Mouse (Mus musculus) thymus, postnatal 14 days (tissue): ENCODE measurements around the gene Rnf167.

Experiments
- DNase-seq: peaks from one replicate; pipeline ENCODE4 v3.0.0; 2021

The Rnf167 gene

DNA sequence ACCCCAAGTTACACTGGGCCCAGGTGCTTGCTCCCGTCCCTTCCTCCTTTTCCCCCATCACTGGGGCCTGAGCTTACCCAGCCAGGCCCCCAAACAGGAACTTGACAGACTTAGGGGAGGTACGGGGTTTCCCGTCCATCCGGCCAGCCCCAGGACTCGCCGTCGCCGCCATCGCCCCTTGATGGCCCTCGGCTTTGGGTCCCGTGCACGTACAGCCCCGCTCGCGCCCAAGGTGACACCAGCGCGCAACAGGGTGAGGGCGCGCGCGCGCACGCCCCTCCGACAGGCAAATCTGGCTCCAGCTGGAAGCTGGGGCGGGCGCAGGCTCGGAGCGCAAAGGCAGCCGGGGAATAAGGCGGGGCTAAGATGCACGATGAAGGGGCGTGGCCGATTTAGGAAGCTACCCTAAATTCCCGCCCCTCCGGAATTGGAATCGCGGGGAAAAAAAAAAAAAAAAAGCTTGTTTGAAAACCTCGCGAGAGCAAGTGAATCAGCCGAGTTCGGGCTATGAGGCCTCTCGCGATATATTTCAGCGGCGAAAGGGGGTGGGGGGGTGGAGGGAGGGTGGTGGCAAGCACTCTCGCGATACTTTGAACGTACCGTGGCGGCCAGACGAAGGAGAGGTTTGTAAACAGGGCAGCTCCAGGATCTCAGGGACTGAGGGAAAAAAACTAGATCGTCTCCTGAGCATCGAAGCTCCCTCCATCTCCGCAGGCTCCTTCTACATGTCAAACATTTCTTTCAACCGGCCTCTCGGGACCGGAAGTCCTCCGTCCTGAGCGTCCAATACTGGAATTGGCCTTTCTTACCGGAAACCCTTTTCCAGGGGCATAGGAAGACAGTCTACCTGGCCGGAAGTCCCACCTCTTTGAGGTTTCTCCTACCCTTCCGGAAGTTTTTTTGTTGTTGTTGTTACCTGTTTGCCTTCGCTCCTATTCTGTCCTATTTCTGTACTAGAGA is at the start of gene Rnf167, which contains the start of gene Slc25a11:
Rnf167 (plus strand) TSS at position 545 of the 960 bp plus-strand sequence.
Slc25a11 (minus strand) TSS at position 789 of the 960 bp plus-strand sequence.
- DNase-seq = peak; percentile 99

GRCm38 (mm10) chr11:70597301-70597700 is 49.7 kb upstream of the Rnf167 start:
- no peak for DNase-seq

DNA sequence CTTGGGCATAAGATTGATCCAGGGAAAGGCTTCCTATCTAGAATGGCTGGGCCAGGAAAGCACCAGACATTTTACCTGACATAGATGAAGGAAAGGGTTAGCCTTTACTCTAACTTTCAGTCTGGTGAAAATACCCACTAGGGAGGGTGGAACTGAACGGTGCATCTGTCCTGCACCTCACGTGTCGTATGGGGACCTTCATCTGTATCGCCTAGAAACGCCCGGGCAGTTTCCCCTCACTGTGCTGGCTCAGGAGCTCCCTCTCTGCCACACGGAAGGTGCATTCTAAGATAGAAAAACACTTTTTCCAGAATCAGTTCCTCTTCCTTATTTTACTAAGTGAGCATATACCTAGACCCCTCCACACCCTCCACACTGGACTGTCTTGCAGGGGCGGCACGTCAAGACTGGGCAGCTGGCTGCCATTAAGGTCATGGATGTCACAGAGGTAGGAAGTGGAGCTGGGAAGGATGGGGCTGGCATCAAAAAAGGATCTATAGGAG is 48.5 kb upstream of the Rnf167 start:
- no peak for DNase-seq

DNA sequence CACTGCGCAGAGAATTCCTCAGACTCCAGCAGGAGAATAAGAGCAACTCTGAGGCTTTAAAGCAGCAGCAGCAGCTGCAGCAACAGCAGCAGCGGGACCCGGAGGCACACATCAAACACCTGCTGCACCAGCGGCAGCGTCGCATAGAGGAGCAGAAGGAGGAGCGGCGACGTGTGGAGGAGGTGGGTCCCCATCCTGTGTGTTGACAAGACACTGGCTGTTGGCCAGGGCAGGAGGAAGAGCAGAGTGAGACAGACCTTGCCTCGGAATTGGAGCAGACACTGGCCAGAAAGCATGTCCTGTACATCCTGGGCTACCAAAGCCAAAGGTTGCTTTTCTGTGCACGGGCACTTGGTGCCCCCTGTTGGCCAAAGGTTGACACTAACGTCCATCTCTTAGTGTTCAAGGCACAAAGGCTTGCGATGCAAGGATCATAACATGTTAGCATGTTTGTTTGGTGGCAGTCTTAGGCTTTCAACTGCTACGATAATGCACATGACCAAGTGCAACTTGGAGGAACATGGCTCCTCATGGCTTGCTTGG is 41.9 kb upstream of the Rnf167 start:
- DNase-seq = peak; percentile 77

- no peak for DNase-seq
These were observed 40.3 kb upstream of the Rnf167 start for GRCm38 (mm10) chr11:70606717-70607116.

DNA sequence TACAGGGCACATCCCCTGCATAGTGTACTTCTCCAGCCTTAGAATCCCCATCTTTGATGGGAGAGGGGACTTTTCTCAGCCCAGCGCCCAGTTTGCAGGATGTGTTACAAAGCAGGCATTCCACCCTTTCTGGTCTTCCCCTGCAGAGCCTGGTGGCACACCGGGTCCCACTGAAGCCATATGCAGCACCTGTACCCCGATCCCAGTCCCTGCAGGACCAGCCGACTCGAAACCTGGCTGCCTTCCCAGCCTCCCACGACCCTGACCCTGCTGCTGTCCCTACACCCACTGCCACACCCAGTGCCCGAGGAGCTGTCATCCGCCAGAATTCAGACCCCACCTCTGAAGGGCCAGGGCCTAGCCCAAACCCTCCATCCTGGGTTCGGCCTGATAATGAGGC is 39.4 kb upstream of the Rnf167 start:
- DNase-seq = no peak

DNA sequence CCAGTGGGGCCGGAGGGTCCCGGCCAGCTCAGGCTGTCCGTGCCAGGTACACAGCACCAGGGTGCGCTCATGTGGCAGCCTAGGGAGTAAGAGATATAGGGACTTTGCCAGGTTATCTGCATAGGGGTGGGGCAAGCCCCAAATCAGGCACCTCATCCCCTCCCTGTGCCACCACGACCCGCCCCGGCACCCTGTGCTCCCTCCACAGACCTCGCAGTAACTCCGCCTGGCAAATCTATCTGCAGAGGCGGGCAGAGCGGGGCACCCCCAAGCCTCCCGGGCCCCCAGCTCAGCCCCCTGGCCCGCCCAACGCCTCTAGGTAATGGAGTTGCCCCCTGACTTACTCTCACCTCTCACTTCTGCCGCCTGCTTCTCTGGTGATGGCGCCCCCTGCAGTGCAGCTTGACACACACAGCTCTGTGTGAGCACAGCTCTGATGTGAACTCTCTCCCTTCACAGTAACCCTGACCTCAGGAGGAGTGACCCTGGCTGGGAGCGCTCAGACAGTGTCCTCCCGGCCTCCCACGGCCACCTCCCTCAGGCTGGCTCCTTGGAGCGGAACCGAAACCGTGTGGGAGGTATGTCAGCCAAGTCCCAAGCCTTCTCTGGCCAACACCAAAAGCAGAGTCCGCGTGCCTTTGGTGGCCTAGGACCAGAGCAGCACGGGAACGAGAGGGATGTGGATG is 38.5 kb upstream of the Rnf167 start:
- peak; percentile 56 for DNase-seq

DNA sequence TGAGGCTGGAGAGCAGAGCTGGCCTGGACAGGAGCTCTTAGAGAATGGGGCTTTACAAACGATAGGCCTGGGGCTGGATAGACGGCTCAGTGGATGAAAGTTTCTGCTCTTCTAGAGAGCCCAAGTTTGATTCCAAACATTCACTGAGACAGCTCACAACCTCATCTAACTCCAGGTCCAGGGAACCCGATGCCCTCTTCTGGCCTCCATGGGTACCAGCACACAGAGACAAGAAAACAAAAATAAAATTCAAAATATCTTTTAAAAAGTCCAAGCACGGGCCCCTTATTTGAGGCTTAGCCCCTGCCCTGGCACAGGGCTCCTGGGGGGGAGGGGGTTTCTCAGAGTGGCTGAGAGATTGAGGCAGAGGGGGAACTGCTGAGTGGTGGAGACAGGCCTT is 36.3 kb upstream of the Rnf167 start:
- DNase-seq = no peak

- DNase-seq = no peak
These were observed 34.5 kb upstream of the Rnf167 start for GRCm38 (mm10) chr11:70612505-70612904.

GRCm38 (mm10) chr11:70615074-70615473 is 32.0 kb upstream of the Rnf167 start:
- DNase-seq = peak; percentile 83

DNA sequence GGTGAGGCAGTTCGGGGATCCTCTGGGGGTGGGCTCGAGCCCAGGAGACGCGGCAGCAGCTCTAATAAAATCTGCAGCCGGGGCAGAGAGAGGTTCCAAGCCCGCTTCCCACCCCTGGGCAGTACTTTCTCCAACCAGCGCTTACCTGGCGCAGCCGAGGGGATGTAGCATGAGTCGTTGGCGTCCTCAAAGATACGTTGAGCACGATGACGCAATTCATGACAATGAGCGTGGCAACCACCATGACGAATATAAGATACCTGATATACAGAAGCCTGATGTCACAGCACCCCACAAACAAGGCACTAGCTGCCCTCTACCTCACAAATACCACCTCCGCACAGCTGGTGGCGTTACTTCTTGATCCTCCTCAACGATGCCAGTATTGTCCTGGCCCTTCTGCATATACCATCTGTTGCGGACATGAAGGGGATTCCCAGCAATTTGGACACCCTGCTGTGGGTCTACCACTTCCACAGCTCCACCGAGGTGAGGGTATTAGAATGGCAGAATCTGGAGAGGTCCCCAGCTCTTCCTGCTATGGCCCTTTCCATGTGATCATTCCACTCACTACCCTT is 31.4 kb upstream of the Rnf167 start, which contains the start of gene 4930544D05Rik:
4930544D05Rik (plus strand) TSS at position 333 of the 578 bp plus-strand sequence.
- no peak for DNase-seq

DNA sequence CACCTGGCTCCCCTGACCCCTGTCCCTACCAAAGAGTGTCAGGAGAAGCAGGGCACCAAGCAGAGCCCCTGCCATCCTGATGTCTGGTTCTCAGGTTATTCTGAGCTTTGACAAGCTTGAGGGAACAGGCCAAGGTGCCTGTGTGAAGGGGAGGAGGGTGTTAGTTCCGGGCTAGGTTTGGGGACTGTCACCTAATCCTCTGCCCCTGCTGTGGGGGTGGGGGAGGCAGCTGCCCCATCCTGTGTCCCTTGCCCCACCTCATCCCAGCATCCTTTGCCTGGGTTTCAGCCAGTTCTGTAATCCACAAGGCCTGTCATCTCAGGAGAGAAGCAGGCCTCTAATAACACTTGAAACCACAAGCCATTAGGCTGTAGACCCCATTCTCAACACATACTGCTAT is 27.9 kb upstream of the Rnf167 start, which contains the start of gene Chrne:
Chrne (minus strand) TSS at position 116 of the 400 bp plus-strand sequence.
- DNase-seq = no peak

DNA sequence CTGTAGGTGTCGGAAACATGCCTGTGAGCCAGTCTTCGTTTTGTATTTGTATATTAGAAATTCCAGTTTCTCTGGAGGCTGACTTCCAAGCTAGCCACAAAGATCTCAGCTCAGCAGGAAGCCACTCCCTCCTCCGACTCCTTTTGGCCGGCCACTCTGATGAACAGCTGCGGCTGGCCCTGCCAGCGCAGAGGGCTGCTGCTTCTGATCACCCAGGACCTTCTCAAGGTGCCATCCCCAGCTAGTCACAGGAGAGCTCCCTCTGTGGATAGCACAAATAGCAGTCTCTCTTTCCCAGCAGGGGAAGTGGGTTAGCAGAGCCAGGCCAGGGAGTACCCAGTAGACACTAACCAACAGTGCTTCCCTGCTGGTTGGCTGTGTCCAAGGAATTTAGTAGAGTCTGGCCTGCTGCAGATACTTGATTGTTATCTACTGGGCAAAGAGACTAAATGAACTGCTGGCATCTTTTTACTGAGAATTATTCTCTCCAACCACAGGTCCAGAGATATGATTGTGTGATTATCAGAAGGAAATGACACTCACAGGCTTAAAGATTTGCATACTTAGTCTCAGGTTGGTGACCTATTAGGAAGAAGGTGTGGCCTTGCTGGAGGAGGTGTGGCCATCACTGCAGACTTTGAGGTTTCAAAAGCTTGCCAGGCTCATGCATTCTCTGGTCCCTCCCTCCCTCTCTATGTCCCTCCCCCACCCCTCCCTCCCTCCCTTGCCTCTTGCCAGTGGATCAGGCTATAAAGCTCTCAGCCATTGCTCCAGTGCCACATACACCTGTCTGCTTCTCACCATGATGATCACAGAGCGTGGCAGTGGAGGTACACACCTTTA is 24.8 kb upstream of the Rnf167 start:
- DNase-seq = no peak

GRCm38 (mm10) chr11:70623053-70623742 is 23.8 kb upstream of the Rnf167 start:
- DNase-seq = no peak

GRCm38 (mm10) chr11:70625473-70625872 is 21.6 kb upstream of the Rnf167 start:
- DNase-seq = peak; percentile 70

DNA sequence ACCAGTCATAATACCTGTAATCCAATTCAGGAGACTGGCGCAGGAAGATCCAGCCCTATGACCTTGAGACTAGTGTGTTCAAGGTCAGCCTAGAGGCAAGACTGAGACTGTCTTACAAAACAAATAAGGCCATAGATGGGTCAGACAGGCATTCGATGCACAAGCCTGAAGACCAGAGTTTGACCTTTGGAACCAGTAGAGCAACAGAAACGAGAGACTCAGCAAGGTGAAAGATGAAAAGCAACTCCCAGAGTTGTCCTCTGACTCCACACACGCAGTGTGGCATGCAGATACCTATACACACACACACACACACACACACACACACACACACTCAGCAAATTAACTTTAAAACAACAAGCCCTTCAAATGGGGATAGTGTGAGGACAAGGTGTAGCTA is 20.2 kb upstream of the Rnf167 start:
- no peak for DNase-seq

DNA sequence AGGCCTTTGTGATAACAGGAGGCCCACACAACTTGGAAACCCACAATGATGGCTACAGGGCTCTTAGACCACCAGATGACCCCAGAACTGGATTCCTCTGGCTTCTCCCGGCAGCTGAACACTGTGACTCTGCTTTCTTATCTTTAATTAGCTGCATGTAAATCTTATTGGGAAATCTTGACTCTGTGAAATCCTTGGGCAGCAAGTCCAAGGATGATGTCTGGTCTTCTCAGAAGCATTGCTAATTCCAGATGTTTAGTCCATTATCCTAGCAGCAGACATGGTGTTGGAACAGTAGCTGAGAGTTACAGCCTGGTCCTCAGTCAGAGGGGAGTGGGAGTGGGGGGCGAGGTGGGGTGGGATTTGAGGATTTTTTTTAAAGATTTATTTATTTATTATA is 18.6 kb upstream of the Rnf167 start:
- DNase-seq = no peak

- DNase-seq = peak; percentile 61
These were observed 17.5 kb upstream of the Rnf167 start for GRCm38 (mm10) chr11:70629557-70629956.

DNA sequence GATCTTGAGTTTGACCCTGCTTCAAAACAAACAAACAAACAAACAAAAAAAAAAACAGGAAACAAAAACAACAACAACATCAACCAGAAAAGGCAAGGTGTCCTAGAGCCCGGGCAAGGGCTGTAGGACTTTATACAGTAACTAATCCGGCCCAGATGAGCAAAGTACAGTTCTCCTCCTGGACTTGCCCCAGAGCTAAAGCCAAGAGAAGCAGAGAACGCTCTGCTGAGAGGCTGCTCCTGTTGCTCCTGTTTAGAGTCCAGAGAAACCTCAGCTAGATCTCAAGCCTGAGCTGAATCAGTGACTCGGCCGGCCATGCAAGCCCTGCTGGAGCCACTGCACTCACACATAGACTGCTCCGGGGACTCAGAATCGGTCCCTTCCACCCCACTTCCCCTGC is 16.9 kb upstream of the Rnf167 start:
- DNase-seq = no peak

- no peak for DNase-seq
These were observed 11.4 kb upstream of the Rnf167 start for GRCm38 (mm10) chr11:70635601-70636000.

DNA sequence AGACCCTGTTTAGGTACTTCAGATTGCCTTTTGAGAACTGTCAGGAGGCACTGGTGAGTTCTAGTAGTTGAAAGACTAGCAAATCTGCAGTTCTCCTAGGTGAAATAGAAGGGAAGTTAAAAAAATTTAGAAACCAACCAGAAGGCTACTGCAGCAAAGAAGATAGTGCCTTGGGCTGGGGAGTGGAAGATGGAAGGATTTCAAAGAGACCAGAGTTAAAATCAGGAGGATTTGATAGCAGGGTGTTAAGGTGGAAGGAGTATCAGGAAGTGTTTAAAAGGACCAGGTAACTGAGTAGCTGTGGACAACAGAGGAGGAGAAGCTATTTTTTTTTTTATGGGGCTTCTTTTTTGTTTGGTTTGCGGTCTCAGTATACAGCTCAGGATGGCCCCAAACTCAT is 9.3 kb upstream of the Rnf167 start:
- no peak for DNase-seq
